ENCODE assay signal across 14 mouse cellular contexts in genomic region chr4:83102893-83103292, GRCm38 (mm10). TPM values are rescaled to one million over a fixed set of nuclear protein-coding genes. Genes with fewer than 3 reads are reported as not detected.
"Had no signal": no experiment of that assay in that cellular context is flagged by ENCODE, and none has a peak within 500 bp of the region (broad histone marks: within the 10 kb centered on the region; RNA-seq: fewer than 3 reads in every experiment).

No protein-coding gene starts in this region.

- H3K9me3 ChIP-seq: limb, embryonic 10.5 days; liver, embryonic 15.5 days; midbrain, embryonic 13.5 days had no signal

- H3K4me1 ChIP-seq: liver, embryonic 15.5 days; midbrain, embryonic 13.5 days had no signal

- H3K4me2 ChIP-seq: liver, embryonic 11.5 days; liver, embryonic 15.5 days; midbrain, embryonic 13.5 days had no signal

- ATAC-seq: inflammation-experienced regulatory T-cells, adult 6 months; intestine, postnatal 0 days; midbrain, embryonic 13.5 days had no signal

- H3K4me3 ChIP-seq: left cerebral cortex, adult 2 months; limb, embryonic 10.5 days; liver, embryonic 15.5 days; midbrain, embryonic 13.5 days had no signal

- H3K27ac ChIP-seq: left cerebral cortex, adult 2 months; limb, embryonic 10.5 days; liver, embryonic 15.5 days; midbrain, embryonic 13.5 days had no signal

- H3K27me3 ChIP-seq: liver, embryonic 15.5 days; midbrain, embryonic 13.5 days had no signal

- DNase-seq: kidney, adult 8-10 months; kidney, postnatal 14 days; lung, adult 2 months; right cerebral cortex, postnatal 14 days; thymus, adult 18-20 months; thymus, postnatal 14 days had no signal

- H3K9ac ChIP-seq: liver, embryonic 15.5 days; midbrain, embryonic 13.5 days had no signal

- H3K36me3 ChIP-seq: limb, embryonic 10.5 days; liver, embryonic 15.5 days; midbrain, embryonic 13.5 days had no signal

RNA-seq across cellular contexts. Expression of gene Frem1, which starts 50.8 kb away (rescaled TPM):
- total RNA-seq: megakaryocyte progenitor cell, adult 5-6 weeks had no signal
- polyA plus RNA-seq: inflammation-experienced regulatory T-cells, adult 6 months had no signal
